Mouse (Mus musculus) kidney, postnatal 0 days (tissue): ENCODE results near the gene Cyp2d22. TPM values are rescaled to one million over a fixed set of nuclear protein-coding genes. Genes with fewer than 3 reads are reported as not detected.
A peak's percentile ranks its signal among the peaks of the same experiment; 100 is the strongest.
"Not testable (repeated sequence)": the region's sequence is repeated elsewhere in the genome, so short reads cannot be mapped to it uniquely, and the experiment has no call there.

ENCODE experiments used
- ATAC-seq: fragments of 200-750 bp; cut with Nextera tagmentation; replicated peaks from 2 replicates; pipeline ENCODE4 v1.8.0; 2017; ENCODE audit warnings: low read depth, moderate number of reproducible peaks, moderate TSS enrichment, moderate library complexity; ENCODE audit not compliant: low FRiP score
- DNase-seq: peaks from one replicate; pipeline ENCODE4 v3.0.0-alpha.2; 2016; ENCODE audit warnings: low spot score
- H3K27ac ChIP-seq: fragments of 300-500 bp; sonication (generic); 2 replicates; pipeline ENCODE4 v1.5.1; 2014; ENCODE audit warnings: mild to moderate bottlenecking
- H3K27me3 ChIP-seq: fragments of 300-500 bp; sonication (generic); 2 replicates; pipeline ENCODE4 v1.6.1; 2014; ENCODE audit warnings: low read length, mixed read lengths; ENCODE audit not compliant: insufficient read depth
- H3K36me3 ChIP-seq: fragments of 300-500 bp; sonication (generic); 2 replicates; pipeline ENCODE4 v1.6.1; 2014; ENCODE audit warnings: low read length, mixed read lengths; ENCODE audit not compliant: insufficient read depth
- H3K4me1 ChIP-seq: fragments of 300-500 bp; sonication (generic); replicated peaks from 2 replicates; pipeline ENCODE4 v1.6.1; 2014; ENCODE audit warnings: antibody characterized with exemption, low read length, mixed read lengths; ENCODE audit not compliant: insufficient read depth
- H3K4me2 ChIP-seq: fragments of 300-500 bp; sonication (generic); 2 replicates; pipeline ENCODE4 v1.6.1; 2014; ENCODE audit warnings: mild to moderate bottlenecking, low read length, moderate library complexity, mixed read lengths
- H3K4me3 ChIP-seq: fragments of 300-500 bp; sonication (generic); replicated peaks from 2 replicates; pipeline ENCODE4 v1.5.1; 2014; ENCODE audit warnings: low read depth, low read length
- H3K9ac ChIP-seq: fragments of 300-500 bp; sonication (generic); 2 replicates; pipeline ENCODE4 v1.6.1; 2014; ENCODE audit warnings: low read depth, low read length
- H3K9me3 ChIP-seq: fragments of 300-500 bp; sonication (generic); replicated peaks from 2 replicates; pipeline ENCODE4 v1.6.1; 2016; ENCODE audit warnings: low read length, inconsistent platforms, mixed read lengths
- CTCF ChIP-seq: IDR thresholded peaks from 2 replicates; pipeline ENCODE4 v1.5.1; 2016; ENCODE audit warnings: antibody characterized with exemption, low read depth, mild to moderate bottlenecking, moderate library complexity
- WGBS: fragments of 180-500 bp; shearing (Covaris S2); extraction: QIAGEN DNeasy Blood & Tissue Kit; methylation state at CpG from one replicate; pipeline ENCODE4 v1.1.7; 2014; 5-methylcytosine and 5-hydroxymethylcytosine counted together
- polyA plus RNA-seq: library from polyadenylated mRNA; unstranded; fragments of >200 nt; fragmentation: Nextera tagmentation; extraction: Ambion mirVana; gene quantifications from 2 replicates; pipeline ENCODE4 v1.2.1, GENCODE M21; 2015

Cyp2d22 gene
- polyA plus RNA-seq, 1 experiment from 2014 or later: 16.7 TPM

DNA sequence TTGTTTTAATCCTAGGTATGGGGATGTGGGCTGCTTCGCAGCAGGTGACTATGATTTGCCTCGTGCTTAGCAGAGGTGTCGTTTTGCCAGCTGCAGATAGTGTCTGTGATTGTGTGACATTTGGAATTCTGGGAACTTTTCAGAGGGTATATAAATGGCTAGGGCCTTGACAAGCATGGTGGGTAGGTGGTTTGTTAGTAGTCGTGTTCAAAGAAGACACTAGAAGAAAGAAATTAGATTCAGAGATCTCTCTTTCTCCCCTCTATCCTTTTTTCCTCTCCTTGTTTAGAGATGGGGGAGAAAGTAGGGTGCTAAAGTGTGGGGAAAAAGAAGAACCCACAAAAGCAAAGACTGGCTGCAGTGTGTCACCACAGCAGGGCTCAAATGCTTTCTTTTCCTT is 11.9 kb downstream of the Cyp2d22 start:
- Histone ChIP-seq H3K4me2 (no peak overlapping the region), H3K4me1 (no peaks in the 10 kb centered on the region), H3K27me3 (no peaks in the 10 kb centered on the region), H3K9me3 (no peaks in the 10 kb centered on the region), H3K36me3 (peaks cover 6% of the 10 kb centered on the region; the same call in 1 of the 2 replicates), H3K4me3 (no peak overlapping the region), H3K27ac (no peak overlapping the region), H3K9ac (no peak overlapping the region)
- ATAC-seq: no peak
- TF ChIP-seq CTCF: no peak
- 89% methylated on average over 4 of the region's 4 CpGs for WGBS
- DNase-seq: no peak

DNA sequence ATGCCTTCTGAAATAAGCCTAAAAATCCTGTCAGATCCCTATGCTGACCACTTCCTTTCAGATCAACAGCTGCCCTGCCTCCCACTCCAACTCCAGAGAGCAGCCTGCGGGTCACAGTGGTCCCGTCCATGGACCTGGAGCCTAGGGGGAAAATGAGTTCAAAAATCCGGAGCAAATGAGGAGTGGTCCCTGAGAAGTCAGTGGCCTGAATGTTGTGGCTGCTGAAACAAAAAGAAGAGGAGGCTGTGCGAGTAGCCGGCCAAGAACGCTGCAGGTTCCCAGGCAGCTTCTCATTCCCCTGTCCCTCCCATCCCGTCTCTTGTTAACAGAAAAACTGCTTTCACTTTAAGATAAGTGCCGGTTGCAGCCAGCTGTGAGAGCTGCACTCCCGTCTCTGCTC is 15.5 kb downstream of the Cyp2d22 start:
- 0 out of 2 replicates have a peak overlapping the region, but pooled peaks have one; percentile 21 for H3K4me2 ChIP-seq
- not testable (repeated sequence) for H3K27ac ChIP-seq, H3K36me3 ChIP-seq, H3K4me3 ChIP-seq, H3K4me1 ChIP-seq, DNase-seq, H3K27me3 ChIP-seq, H3K9me3 ChIP-seq, H3K9ac ChIP-seq, ATAC-seq
- 7% methylated on average over 6 of the region's 9 CpGs for WGBS

DNA sequence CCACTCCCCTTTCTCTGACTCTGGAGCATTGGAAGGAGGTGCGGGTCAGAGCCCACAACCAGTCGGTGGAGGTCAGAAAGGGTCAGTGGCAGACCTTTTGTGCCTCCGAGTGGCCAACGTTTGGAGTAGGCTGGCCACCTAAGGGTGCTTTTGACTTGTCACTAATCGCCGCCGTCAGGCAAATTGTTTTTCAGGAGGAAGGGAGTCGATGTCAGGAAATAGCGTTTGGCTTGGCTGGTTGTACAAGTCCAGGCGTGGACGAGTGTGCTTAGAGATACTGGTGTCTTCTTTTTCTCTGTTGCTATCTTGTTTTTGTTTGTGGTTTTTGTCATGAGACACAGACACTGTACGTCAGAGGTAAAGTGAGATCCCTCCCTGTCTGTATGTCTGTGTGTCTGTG is 16.3 kb downstream of the Cyp2d22 start:
- 41% methylated on average over 7 of the region's 12 CpGs for WGBS
- H3K4me1 ChIP-seq, H3K27ac ChIP-seq, H3K27me3 ChIP-seq, H3K9ac ChIP-seq, H3K36me3 ChIP-seq, ATAC-seq, H3K4me2 ChIP-seq, H3K9me3 ChIP-seq, H3K4me3 ChIP-seq, DNase-seq: not testable (repeated sequence)

DNA sequence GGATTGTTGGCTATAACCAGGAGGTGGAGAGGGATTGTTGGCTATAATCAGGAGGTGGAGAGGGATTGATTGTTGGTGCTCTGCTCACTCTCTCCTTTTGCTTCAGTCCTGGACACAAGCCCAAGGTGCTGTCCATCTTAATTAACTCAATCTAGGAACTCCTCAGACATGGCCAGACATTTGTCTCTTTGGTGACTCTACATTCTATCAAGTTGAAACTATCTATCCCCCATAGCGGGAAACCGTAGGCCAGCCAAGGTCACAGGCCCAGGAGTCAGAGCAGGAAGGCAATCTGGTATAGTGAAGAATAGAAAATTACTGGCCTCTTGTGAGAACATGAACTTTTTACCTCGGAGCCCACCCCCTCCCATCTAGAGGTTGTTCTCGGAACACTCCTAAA is 17.8 kb downstream of the Cyp2d22 start:
- DNase-seq (peak; percentile 70), ATAC-seq (peak; percentile 59; the same call in 1 of the 2 replicates)
- no peaks in the 10 kb centered on the region for H3K9me3 ChIP-seq
- no peaks in the 10 kb centered on the region for H3K36me3 ChIP-seq
- TF ChIP-seq CTCF: no peak
- H3K27ac ChIP-seq: peak overlapping the region; percentile 79; the same call in 1 of the 2 replicates
- H3K9ac ChIP-seq: no peak overlapping the region
- 49% methylated on average over 3 of the region's 4 CpGs for WGBS
- no peak overlapping the region for H3K4me2 ChIP-seq
- H3K27me3 ChIP-seq: no peaks in the 10 kb centered on the region
- no peak overlapping the region for H3K4me3 ChIP-seq
- peaks cover 10% of the 10 kb centered on the region for H3K4me1 ChIP-seq

DNA sequence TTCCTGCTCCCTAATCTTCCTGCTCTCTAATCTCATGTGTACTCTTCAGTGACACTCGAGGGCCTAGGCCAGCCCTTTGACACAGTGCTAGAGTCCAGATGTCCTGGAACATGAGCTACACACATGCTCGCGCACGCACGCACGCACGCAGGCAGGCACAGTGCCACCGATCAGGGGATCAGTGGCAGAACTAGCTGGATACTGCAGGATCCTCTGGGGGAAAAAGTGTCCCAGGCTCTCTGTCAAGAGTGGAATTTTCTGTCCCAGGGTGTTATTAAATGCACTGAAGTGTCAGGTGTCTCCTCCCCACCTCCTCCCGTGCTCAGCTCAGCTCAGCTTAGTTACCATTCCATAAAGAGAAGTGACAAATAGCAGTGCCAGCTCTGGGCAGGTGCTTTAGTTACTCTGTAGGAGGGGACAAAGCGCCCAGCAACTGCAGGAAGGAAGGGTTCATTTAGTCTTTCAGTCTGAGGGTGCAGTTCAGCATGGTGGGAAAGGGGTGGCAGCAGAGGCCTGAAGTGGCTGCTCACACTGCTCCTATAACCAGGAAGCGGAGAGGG is 18.5 kb downstream of the Cyp2d22 start:
- Histone ChIP-seq H3K4me3 (no peak overlapping the region), H3K27ac (peak overlapping the region; percentile 79), H3K27me3 (no peaks in the 10 kb centered on the region), H3K9ac (no peak overlapping the region), H3K36me3 (no peaks in the 10 kb centered on the region), H3K4me1 (peaks cover 10% of the 10 kb centered on the region), H3K4me2 (no peak overlapping the region), H3K9me3 (no peaks in the 10 kb centered on the region)
- DNase-seq (peak; percentile 91), ATAC-seq (peak; percentile 75)
- WGBS: 54% methylated on average over 11 of the region's 11 CpGs
- peak; percentile 66 for TF ChIP-seq CTCF

DNA sequence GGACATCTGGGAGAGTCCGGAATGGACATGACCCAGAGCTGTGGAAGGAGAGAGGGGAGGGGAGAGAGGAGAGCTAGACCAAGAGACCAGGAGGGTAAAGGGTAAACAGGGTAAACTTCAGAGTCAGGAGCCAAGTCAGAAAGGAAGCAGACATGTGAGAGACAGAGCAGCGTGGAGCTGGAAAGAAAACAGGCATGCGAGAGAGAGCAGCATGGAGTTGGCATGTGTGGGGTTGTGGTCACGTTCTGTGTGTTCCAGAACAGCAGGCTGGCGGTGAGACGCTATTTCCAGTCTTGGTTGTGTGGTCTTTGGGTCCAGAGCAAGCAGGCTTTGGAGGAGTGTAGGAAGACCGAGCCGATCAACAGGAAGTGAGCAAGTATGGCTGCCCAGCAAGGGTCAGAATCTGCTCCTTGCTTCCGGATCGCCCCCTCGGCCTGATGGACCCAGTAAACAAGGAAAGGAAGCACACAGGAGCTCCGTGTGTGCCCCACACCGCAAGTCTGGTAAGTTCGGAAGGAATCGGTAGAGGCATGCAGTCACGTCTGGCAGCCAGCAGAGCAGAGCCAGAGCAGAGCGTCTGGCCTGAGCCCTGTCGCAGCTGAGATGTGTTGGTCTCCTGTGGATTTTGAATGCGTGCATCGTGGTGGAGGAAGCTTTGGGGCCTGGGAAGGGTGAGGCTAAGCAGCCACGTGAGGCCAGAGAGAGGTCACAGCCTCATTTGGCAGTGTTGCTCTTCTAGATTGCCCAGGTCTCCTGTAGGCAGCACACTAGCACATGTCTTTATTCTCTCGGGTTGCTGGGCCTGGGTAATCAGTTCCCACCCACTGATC is 21.4 kb downstream of the Cyp2d22 start:
- H3K4me2 ChIP-seq: peak overlapping the region; percentile 28
- no peaks in the 10 kb centered on the region for H3K27me3 ChIP-seq
- no peak for TF ChIP-seq CTCF
- peak overlapping the region; percentile 8; the same call in 1 of the 2 replicates for H3K9ac ChIP-seq
- no peaks in the 10 kb centered on the region for H3K36me3 ChIP-seq
- H3K4me3 ChIP-seq: no peak overlapping the region
- no peak for ATAC-seq
- no peaks in the 10 kb centered on the region for H3K9me3 ChIP-seq
- WGBS: 47% methylated on average over 22 of the region's 22 CpGs
- H3K4me1 ChIP-seq: peaks cover 10% of the 10 kb centered on the region
- DNase-seq: peak; percentile 47
- peak overlapping the region; percentile 79 for H3K27ac ChIP-seq
